Mouse (Mus musculus): ENCODE results near the gene Pik3c2g. TPM values are rescaled to one million over a fixed set of nuclear protein-coding genes. Genes with fewer than 3 reads are reported as not detected.

Pik3c2g gene
- total and polyA plus RNA-seq, 2 experiments from 2014 or later: 0.25 to 1.2 TPM

GRCm38 (mm10) chr6:139947106-139947879 is 360.3 kb downstream of the Pik3c2g start:
- Histone ChIP-seq H3K4me2 (ENCODE audit: low read depth, low read length, poor library complexity, severe bottlenecking) (no peak overlapping the region), H3K4me1 (ENCODE audit: insufficient read depth, low read length) (no peaks in the 10 kb centered on the region), H3K36me3 (ENCODE audit: insufficient read depth, low read length) (no peaks in the 10 kb centered on the region), H3K9me3 (ENCODE audit: low read length) (no peaks in the 10 kb centered on the region), H3K4me3 (ENCODE audit: low read depth, low read length) (no peak overlapping the region), H3K9ac (replicated peaks; ENCODE audit: low read length, poor library complexity, severe bottlenecking) (no peak overlapping the region), H3K27ac (ENCODE audit: low read depth, low read length) (no peak overlapping the region), H3K27me3 (ENCODE audit: insufficient read depth, low read length) (no peaks in the 10 kb centered on the region)
- DNase-seq (ENCODE audit: low spot score): no peak
- 91% methylated on average over 8 of the region's 8 CpGs for WGBS
- no peak for ATAC-seq (ENCODE audit: low FRiP score)
- no peak for TF ChIP-seq CTCF (IDR thresholded peaks at IDR 0.05)

GRCm38 (mm10) chr6:139953596-139953995 is 366.6 kb downstream of the Pik3c2g start:
- Histone ChIP-seq H3K4me3 (ENCODE audit: low read depth, low read length) (no peak overlapping the region), H3K4me2 (ENCODE audit: low read depth, low read length, poor library complexity, severe bottlenecking) (no peak overlapping the region), H3K27me3 (ENCODE audit: insufficient read depth, low read length) (no peaks in the 10 kb centered on the region), H3K9me3 (ENCODE audit: low read length) (no peaks in the 10 kb centered on the region), H3K4me1 (ENCODE audit: insufficient read depth, low read length) (no peaks in the 10 kb centered on the region), H3K9ac (replicated peaks; ENCODE audit: low read length, poor library complexity, severe bottlenecking) (no peak overlapping the region), H3K36me3 (ENCODE audit: insufficient read depth, low read length) (no peaks in the 10 kb centered on the region), H3K27ac (ENCODE audit: low read depth, low read length) (no peak overlapping the region)
- no peak for DNase-seq (ENCODE audit: low spot score)
- no peak for ATAC-seq (ENCODE audit: low FRiP score)
- no peak for TF ChIP-seq CTCF (IDR thresholded peaks at IDR 0.05)
- 89% methylated on average over 12 of the region's 12 CpGs for whole genome bisulfite sequencing

- H3K4me3 ChIP-seq (ENCODE audit: low read depth, low read length): no peak overlapping the region
- TF ChIP-seq CTCF (IDR thresholded peaks at IDR 0.05): no peak
- H3K36me3 ChIP-seq (ENCODE audit: insufficient read depth, low read length): no peaks in the 10 kb centered on the region
- ATAC-seq (ENCODE audit: low FRiP score) (no peak), DNase-seq (ENCODE audit: low spot score) (no peak)
- no peak overlapping the region for H3K27ac ChIP-seq (ENCODE audit: low read depth, low read length)
- no peaks in the 10 kb centered on the region for H3K9me3 ChIP-seq (ENCODE audit: low read length)
- no peak overlapping the region for H3K9ac ChIP-seq (replicated peaks; ENCODE audit: low read length, poor library complexity, severe bottlenecking)
- 60% methylated on average over 7 of the region's 7 CpGs for WGBS
- no peak overlapping the region for H3K4me2 ChIP-seq (ENCODE audit: low read depth, low read length, poor library complexity, severe bottlenecking)
- no peaks in the 10 kb centered on the region for H3K4me1 ChIP-seq (ENCODE audit: insufficient read depth, low read length)
- H3K27me3 ChIP-seq (ENCODE audit: insufficient read depth, low read length): no peaks in the 10 kb centered on the region
Observed at GRCm38 (mm10) chr6:139957531-139958241, 370.7 kb downstream of the Pik3c2g start.

- no peaks in the 10 kb centered on the region for H3K36me3 ChIP-seq (ENCODE audit: insufficient read depth, low read length)
- no peak overlapping the region for H3K4me3 ChIP-seq (ENCODE audit: low read depth, low read length)
- H3K9me3 ChIP-seq (ENCODE audit: low read length): no peaks in the 10 kb centered on the region
- TF ChIP-seq CTCF (IDR thresholded peaks at IDR 0.05): no peak
- peak; percentile 17 for DNase-seq (ENCODE audit: low spot score)
- 64% methylated on average over 3 of the region's 3 CpGs for WGBS
- no peak for ATAC-seq (ENCODE audit: low FRiP score)
- no peak overlapping the region for H3K4me2 ChIP-seq (ENCODE audit: low read depth, low read length, poor library complexity, severe bottlenecking)
- peaks cover 4% of the 10 kb centered on the region; the same call in 1 of the 2 replicates for H3K4me1 ChIP-seq (ENCODE audit: insufficient read depth, low read length)
- no peak overlapping the region for H3K27ac ChIP-seq (ENCODE audit: low read depth, low read length)
- no peaks in the 10 kb centered on the region for H3K27me3 ChIP-seq (ENCODE audit: insufficient read depth, low read length)
- H3K9ac ChIP-seq (replicated peaks; ENCODE audit: low read length, poor library complexity, severe bottlenecking): no peak overlapping the region
Observed at GRCm38 (mm10) chr6:139963775-139964174, 376.8 kb downstream of the Pik3c2g start.

GRCm38 (mm10) chr6:139964895-139965294 is 377.9 kb downstream of the Pik3c2g start:
- ATAC-seq (ENCODE audit: low FRiP score): no peak
- Histone ChIP-seq H3K4me3 (ENCODE audit: low read depth, low read length) (no peak overlapping the region), H3K27me3 (ENCODE audit: insufficient read depth, low read length) (no peaks in the 10 kb centered on the region), H3K4me2 (ENCODE audit: low read depth, low read length, poor library complexity, severe bottlenecking) (no peak overlapping the region), H3K27ac (ENCODE audit: low read depth, low read length) (no peak overlapping the region), H3K9ac (replicated peaks; ENCODE audit: low read length, poor library complexity, severe bottlenecking) (no peak overlapping the region), H3K4me1 (ENCODE audit: insufficient read depth, low read length) (peaks cover 4% of the 10 kb centered on the region; the same call in 1 of the 2 replicates), H3K36me3 (ENCODE audit: insufficient read depth, low read length) (no peaks in the 10 kb centered on the region), H3K9me3 (ENCODE audit: low read length) (no peaks in the 10 kb centered on the region)
- TF ChIP-seq CTCF (IDR thresholded peaks at IDR 0.05): no peak
- no peak for DNase-seq (ENCODE audit: low spot score)
- WGBS: 93% methylated on average over 3 of the region's 3 CpGs

- TF ChIP-seq CTCF (IDR thresholded peaks at IDR 0.05): no peak
- no peak overlapping the region for H3K4me2 ChIP-seq (ENCODE audit: low read depth, low read length, poor library complexity, severe bottlenecking)
- H3K27me3 ChIP-seq (ENCODE audit: insufficient read depth, low read length): no peaks in the 10 kb centered on the region
- WGBS: 9% methylated on average over 6 of the region's 6 CpGs
- H3K9ac ChIP-seq (replicated peaks; ENCODE audit: low read length, poor library complexity, severe bottlenecking): no peak overlapping the region
- no peak overlapping the region for H3K4me3 ChIP-seq (ENCODE audit: low read depth, low read length)
- no peak overlapping the region for H3K27ac ChIP-seq (ENCODE audit: low read depth, low read length)
- H3K9me3 ChIP-seq (ENCODE audit: low read length): no peaks in the 10 kb centered on the region
- DNase-seq (ENCODE audit: low spot score) (peak; percentile 74), ATAC-seq (ENCODE audit: low FRiP score) (peak; percentile 44)
- H3K4me1 ChIP-seq (ENCODE audit: insufficient read depth, low read length): peaks cover 4% of the 10 kb centered on the region; the same call in 1 of the 2 replicates
- H3K36me3 ChIP-seq (ENCODE audit: insufficient read depth, low read length): no peaks in the 10 kb centered on the region
Observed at GRCm38 (mm10) chr6:139966684-139967083, 379.7 kb downstream of the Pik3c2g start.

Data from midbrain, postnatal 0 days (tissue).